In the genomic region with DNA sequence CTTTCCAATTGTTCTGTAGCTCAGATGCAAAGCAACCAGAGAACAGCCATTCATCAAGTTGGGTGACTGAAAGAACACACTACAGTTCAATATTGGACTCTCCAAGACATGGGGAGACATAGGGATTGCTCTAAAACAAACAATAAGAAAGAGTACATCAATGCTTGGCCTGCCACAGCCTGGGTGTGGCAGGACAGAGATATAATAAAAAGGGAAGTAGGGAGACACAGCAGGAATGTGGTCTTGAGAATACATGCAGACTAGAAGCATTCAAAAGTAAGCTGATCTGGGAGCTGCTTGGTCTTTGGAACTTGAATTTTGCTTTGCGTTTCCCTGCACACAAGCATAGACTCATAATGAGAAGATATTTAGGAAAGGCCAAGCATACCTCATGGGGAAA, we compare ENCODE assay signal across 27 mouse cellular contexts. TPM values are rescaled to one million over a fixed set of nuclear protein-coding genes. Genes with fewer than 3 reads are reported as not detected.
"Had no signal": no experiment of that assay in that cellular context is flagged by ENCODE, and none has a peak within 500 bp of the region (broad histone marks: within the 10 kb centered on the region; RNA-seq: fewer than 3 reads in every experiment).

No protein-coding gene starts in this region.

- H3K27ac ChIP-seq: embryonic facial prominence, embryonic 10.5 days; embryonic facial prominence, embryonic 12.5 days; embryonic facial prominence, embryonic 13.5 days; embryonic facial prominence, embryonic 15.5 days; forebrain, embryonic 10.5 days; forebrain, embryonic 12.5 days; forebrain, embryonic 13.5 days; forebrain, embryonic 15.5 days; gastrocnemius, adult 2 months; heart, adult 2 months; heart, embryonic 10.5 days had no signal

- H3K36me3 ChIP-seq: embryonic facial prominence, embryonic 10.5 days; embryonic facial prominence, embryonic 12.5 days; embryonic facial prominence, embryonic 13.5 days; embryonic facial prominence, embryonic 15.5 days; forebrain, embryonic 10.5 days; forebrain, embryonic 12.5 days; forebrain, embryonic 15.5 days; heart, embryonic 10.5 days had no signal

- H3K9ac ChIP-seq: embryonic facial prominence, embryonic 12.5 days; embryonic facial prominence, embryonic 13.5 days; embryonic facial prominence, embryonic 15.5 days; forebrain, embryonic 12.5 days; forebrain, embryonic 13.5 days; forebrain, embryonic 15.5 days; forebrain, postnatal 0 days had no signal

- DNase-seq: cerebellum, adult 9-10 months; cerebellum, adult 9-11 months; cerebellum, postnatal 10 days; cerebellum, postnatal 14 days; cerebellum, postnatal 25 days; cerebellum, postnatal 36 days; embryo, embryonic 11 days; forebrain, postnatal 0 days; gastrocnemius, adult 2 months; gastrocnemius, postnatal 10 days; gastrocnemius, postnatal 25 days; gastrocnemius, postnatal 36 days; heart, adult 11 months; heart, adult 18-20 months; heart, adult 2 months had no signal

- H3K4me1 ChIP-seq: embryonic facial prominence, embryonic 10.5 days; embryonic facial prominence, embryonic 12.5 days; embryonic facial prominence, embryonic 13.5 days; embryonic facial prominence, embryonic 15.5 days; forebrain, embryonic 10.5 days; forebrain, embryonic 12.5 days; forebrain, embryonic 13.5 days; forebrain, embryonic 15.5 days; heart, embryonic 10.5 days had no signal

- H3K9me3 ChIP-seq: embryonic facial prominence, embryonic 10.5 days; embryonic facial prominence, embryonic 12.5 days; embryonic facial prominence, embryonic 13.5 days; embryonic facial prominence, embryonic 15.5 days; forebrain, embryonic 10.5 days; forebrain, embryonic 12.5 days; forebrain, embryonic 13.5 days; forebrain, embryonic 15.5 days; heart, embryonic 10.5 days had no signal

- H3K27me3 ChIP-seq: embryonic facial prominence, embryonic 12.5 days; embryonic facial prominence, embryonic 13.5 days; embryonic facial prominence, embryonic 15.5 days; forebrain, embryonic 12.5 days; forebrain, embryonic 13.5 days; forebrain, embryonic 15.5 days had no signal

- H3K4me3 ChIP-seq: embryonic facial prominence, embryonic 10.5 days; embryonic facial prominence, embryonic 12.5 days; embryonic facial prominence, embryonic 13.5 days; embryonic facial prominence, embryonic 15.5 days; erythroblast, embryonic 14.5 days; forebrain, embryonic 10.5 days; forebrain, embryonic 12.5 days; forebrain, embryonic 13.5 days; forebrain, embryonic 15.5 days; gastrocnemius, adult 2 months; heart, adult 2 months; heart, embryonic 10.5 days had no signal

RNA-seq across cellular contexts. Expression of gene Arsj, which starts 18.7 kb away (rescaled TPM):
- total RNA-seq: common myeloid progenitor, adult 5-6 weeks; granulocyte monocyte progenitor cell, adult 5-6 weeks had no signal
- polyA plus RNA-seq: erythroblast, embryonic 14.5 days; heart, embryonic 10.5 days had no signal
